In the genomic region with DNA sequence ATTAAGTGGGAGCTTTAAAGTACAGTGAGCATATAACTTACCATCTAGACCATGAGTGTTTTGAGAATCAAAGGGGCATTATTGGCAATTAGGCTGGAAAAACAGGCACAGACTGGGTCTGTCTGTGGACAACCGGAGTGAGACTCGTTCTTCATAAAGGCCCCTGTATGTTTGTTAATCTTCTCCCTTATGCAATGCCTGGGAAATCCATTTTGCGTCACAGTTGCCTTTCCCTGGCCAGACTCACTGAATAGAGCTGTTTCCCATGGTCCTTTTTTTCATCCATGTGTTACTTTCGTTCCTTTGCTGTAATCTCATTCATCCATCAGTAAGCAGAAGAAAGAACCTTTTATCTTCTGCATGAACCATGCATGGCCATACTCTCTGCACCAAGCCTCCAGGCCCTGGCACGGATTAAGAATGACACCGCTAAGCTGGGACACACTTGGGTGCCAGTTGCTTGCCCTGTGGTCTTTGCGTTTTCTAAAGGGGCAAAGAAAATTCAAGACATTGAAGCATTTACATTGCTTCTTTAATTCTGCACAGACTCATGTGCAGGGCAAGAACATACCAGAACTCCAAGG, we compare ENCODE assay signal across 21 mouse cellular contexts.
A peak's percentile ranks its signal among the peaks of the same experiment; 100 is the strongest.
DNase-seq lines count a peak whose midpoint lies in the region; ATAC-seq and TF ChIP-seq lines count a peak whose summit lies in the region.
"Had no signal": no experiment of that assay in that cellular context is flagged by ENCODE, and none has a peak within 500 bp of the region (broad histone marks: within the 10 kb centered on the region; RNA-seq: fewer than 3 reads in every experiment).

No protein-coding gene starts in this region.

- 60% methylated on average over 7 of the region's 7 CpGs for WGBS in forebrain, embryonic 11.5 days
- WGBS in forebrain, embryonic 10.5 days: 65% methylated on average over 7 of the region's 7 CpGs
- WGBS in midbrain, embryonic 15.5 days: 40% methylated on average over 7 of the region's 7 CpGs
- 74% methylated on average over 7 of the region's 7 CpGs for WGBS in midbrain, embryonic 10.5 days
- WGBS in forebrain, postnatal 0 days: 28% methylated on average over 7 of the region's 7 CpGs
- 48% methylated on average over 7 of the region's 7 CpGs for WGBS in limb, embryonic 15.5 days
- WGBS in heart, adult 2 months: 81% methylated on average over 7 of the region's 7 CpGs
- WGBS in kidney, adult 2 months: 73% methylated on average over 7 of the region's 7 CpGs

- intact Hi-C loops in heart, adult 2 months (cut with DNase I): no loop called here

- no peak for TF ChIP-seq CTCF in forebrain, postnatal 0 days (IDR thresholded peaks at IDR 0.05; ENCODE audit: low read depth)
- no peak for TF ChIP-seq CTCF in heart, adult 2 months (IDR thresholded peaks at IDR 0.05)
- no peak for TF ChIP-seq CTCF in kidney, adult 2 months (conservative IDR thresholded peaks at IDR 0.05; ENCODE audit: insufficient read depth, insufficient read length, low read depth, low read length)

- H3K79me2 ChIP-seq in heart, adult 2 months (replicated peaks; ENCODE audit: control insufficient read depth, insufficient read depth, low read length): no peaks in the 10 kb centered on the region

- no peak overlapping the region for H3K4me2 ChIP-seq in forebrain, embryonic 11.5 days (ENCODE audit: low read depth, low read length, severe bottlenecking)
- no peak overlapping the region for H3K4me2 ChIP-seq in midbrain, embryonic 15.5 days
- no peak overlapping the region for H3K4me2 ChIP-seq in forebrain, postnatal 0 days (ENCODE audit: low read depth)
- H3K4me2 ChIP-seq in limb, embryonic 15.5 days: no peak overlapping the region
- H3K4me2 ChIP-seq: hindbrain, embryonic 15.5 days; liver, embryonic 13.5 days; lung, embryonic 14.5 days had no signal

- no peaks in the 10 kb centered on the region for H3K9me3 ChIP-seq in forebrain, embryonic 11.5 days (ENCODE audit: control insufficient read depth, low read length)
- no peaks in the 10 kb centered on the region for H3K9me3 ChIP-seq in forebrain, embryonic 10.5 days
- H3K9me3 ChIP-seq in midbrain, embryonic 15.5 days: no peaks in the 10 kb centered on the region
- no peaks in the 10 kb centered on the region for H3K9me3 ChIP-seq in midbrain, embryonic 10.5 days (replicated peaks)
- H3K9me3 ChIP-seq in forebrain, postnatal 0 days (ENCODE audit: low read length): no peaks in the 10 kb centered on the region
- H3K9me3 ChIP-seq in limb, embryonic 15.5 days: no peaks in the 10 kb centered on the region
- H3K9me3 ChIP-seq: hindbrain, embryonic 15.5 days; liver, embryonic 13.5 days had no signal

- no peak overlapping the region for H3K4me3 ChIP-seq in forebrain, embryonic 11.5 days (ENCODE audit: low read depth, low read length)
- no peak overlapping the region for H3K4me3 ChIP-seq in forebrain, embryonic 10.5 days
- H3K4me3 ChIP-seq in midbrain, embryonic 15.5 days: no peak overlapping the region
- H3K4me3 ChIP-seq in midbrain, embryonic 10.5 days: no peak overlapping the region
- no peak overlapping the region for H3K4me3 ChIP-seq in forebrain, postnatal 0 days (ENCODE audit: low read depth, low read length)
- no peak overlapping the region for H3K4me3 ChIP-seq in limb, embryonic 15.5 days
- H3K4me3 ChIP-seq in heart, adult 2 months: no peak overlapping the region
- no peak overlapping the region for H3K4me3 ChIP-seq in kidney, adult 2 months (ENCODE audit: insufficient read depth, low read depth, low read length)
- H3K4me3 ChIP-seq: hindbrain, embryonic 15.5 days; liver, embryonic 13.5 days; myocyte had no signal

- peak; percentile 61; the same call in 1 of the 2 replicates for ATAC-seq in forebrain, embryonic 11.5 days (replicated peaks; ENCODE audit: low FRiP score)
- peak; percentile 66; the same call in 1 of the 2 replicates for ATAC-seq in midbrain, embryonic 15.5 days (replicated peaks)
- peak; percentile 34 for ATAC-seq in forebrain, postnatal 0 days
- no peak for ATAC-seq in limb, embryonic 15.5 days (ENCODE audit: insufficient number of reproducible peaks, low FRiP score, low TSS enrichment, low read depth)
- ATAC-seq: CD4-positive, CD25-positive, alpha-beta regulatory T cell, adult 4 months; Patski had no signal

- no peak overlapping the region for H3K27ac ChIP-seq in forebrain, embryonic 11.5 days (ENCODE audit: low read depth, low read length)
- no peak overlapping the region for H3K27ac ChIP-seq in forebrain, embryonic 10.5 days
- no peak overlapping the region for H3K27ac ChIP-seq in midbrain, embryonic 15.5 days
- H3K27ac ChIP-seq in midbrain, embryonic 10.5 days (replicated peaks): no peak overlapping the region
- no peak overlapping the region for H3K27ac ChIP-seq in forebrain, postnatal 0 days (ENCODE audit: low read depth, low read length)
- peak overlapping the region; percentile 47 for H3K27ac ChIP-seq in limb, embryonic 15.5 days
- no peak overlapping the region for H3K27ac ChIP-seq in heart, adult 2 months
- H3K27ac ChIP-seq in kidney, adult 2 months (ENCODE audit: insufficient read depth, low read depth, low read length): no peak overlapping the region
- H3K27ac ChIP-seq: hindbrain, embryonic 15.5 days; liver, embryonic 13.5 days had no signal

- no peak overlapping the region for H3K9ac ChIP-seq in forebrain, embryonic 11.5 days (ENCODE audit: low read length)
- H3K9ac ChIP-seq in midbrain, embryonic 15.5 days: no peak overlapping the region
- H3K9ac ChIP-seq in forebrain, postnatal 0 days: no peak overlapping the region
- no peak overlapping the region for H3K9ac ChIP-seq in limb, embryonic 15.5 days
- no peak overlapping the region for H3K9ac ChIP-seq in heart, adult 2 months (ENCODE audit: low read depth, low read length)
- H3K9ac ChIP-seq: hindbrain, embryonic 15.5 days; liver, embryonic 13.5 days; lung, embryonic 14.5 days had no signal

- no peak for TF ChIP-seq POLR2A in heart, adult 2 months (IDR thresholded peaks at IDR 0.05; ENCODE audit: insufficient read depth, low read depth, low read length)
- TF ChIP-seq POLR2A in kidney, adult 2 months (IDR thresholded peaks at IDR 0.05; ENCODE audit: low read depth, low read length): no peak

- H3K36me3 ChIP-seq in forebrain, embryonic 11.5 days (ENCODE audit: control insufficient read depth, insufficient read depth, low read length): no peaks in the 10 kb centered on the region
- no peaks in the 10 kb centered on the region for H3K36me3 ChIP-seq in forebrain, embryonic 10.5 days (replicated peaks)
- H3K36me3 ChIP-seq in midbrain, embryonic 15.5 days (replicated peaks): no peaks in the 10 kb centered on the region
- no peaks in the 10 kb centered on the region for H3K36me3 ChIP-seq in midbrain, embryonic 10.5 days
- no peaks in the 10 kb centered on the region for H3K36me3 ChIP-seq in forebrain, postnatal 0 days (ENCODE audit: insufficient read depth)
- H3K36me3 ChIP-seq in limb, embryonic 15.5 days: no peaks in the 10 kb centered on the region
- no peaks in the 10 kb centered on the region for H3K36me3 ChIP-seq in heart, adult 2 months (ENCODE audit: control insufficient read depth, insufficient read depth, low read length)
- no peaks in the 10 kb centered on the region for H3K36me3 ChIP-seq in kidney, adult 2 months (ENCODE audit: control insufficient read depth, insufficient read depth, low read length)
- H3K36me3 ChIP-seq: hindbrain, embryonic 15.5 days; liver, embryonic 13.5 days had no signal

- no peaks in the 10 kb centered on the region for H3K27me3 ChIP-seq in forebrain, embryonic 11.5 days (ENCODE audit: control insufficient read depth, insufficient read depth, low read length)
- H3K27me3 ChIP-seq in forebrain, embryonic 10.5 days (ENCODE audit: poor library complexity, severe bottlenecking): no peaks in the 10 kb centered on the region
- H3K27me3 ChIP-seq in midbrain, embryonic 15.5 days (replicated peaks): no peaks in the 10 kb centered on the region
- no peaks in the 10 kb centered on the region for H3K27me3 ChIP-seq in midbrain, embryonic 10.5 days (ENCODE audit: low read depth, poor library complexity, severe bottlenecking)
- H3K27me3 ChIP-seq in forebrain, postnatal 0 days (ENCODE audit: insufficient read depth, low read length): no peaks in the 10 kb centered on the region
- H3K27me3 ChIP-seq in limb, embryonic 15.5 days: no peaks in the 10 kb centered on the region
- H3K27me3 ChIP-seq in heart, adult 2 months (ENCODE audit: control insufficient read depth, insufficient read depth, low read length): no peaks in the 10 kb centered on the region
- no peaks in the 10 kb centered on the region for H3K27me3 ChIP-seq in kidney, adult 2 months (replicated peaks; ENCODE audit: control insufficient read depth, insufficient read depth, low read length)
- H3K27me3 ChIP-seq: hindbrain, embryonic 15.5 days; liver, embryonic 13.5 days; Patski had no signal

- no peaks in the 10 kb centered on the region for H3K4me1 ChIP-seq in forebrain, embryonic 11.5 days (replicated peaks; ENCODE audit: control insufficient read depth, insufficient read depth, low read length)
- peaks cover 8% of the 10 kb centered on the region for H3K4me1 ChIP-seq in forebrain, embryonic 10.5 days
- no peaks in the 10 kb centered on the region for H3K4me1 ChIP-seq in midbrain, embryonic 15.5 days
- 0 out of 2 replicates have a peak, but pooled peaks cover 3% of the 10 kb centered on the region for H3K4me1 ChIP-seq in midbrain, embryonic 10.5 days
- no peaks in the 10 kb centered on the region for H3K4me1 ChIP-seq in forebrain, postnatal 0 days (ENCODE audit: insufficient read depth)
- peaks cover 11% of the 10 kb centered on the region; the same call in 1 of the 2 replicates for H3K4me1 ChIP-seq in limb, embryonic 15.5 days
- H3K4me1 ChIP-seq in heart, adult 2 months (ENCODE audit: control insufficient read depth, insufficient read depth, low read length): no peaks in the 10 kb centered on the region
- H3K4me1 ChIP-seq in kidney, adult 2 months (ENCODE audit: control insufficient read depth, insufficient read depth, low read length): no peaks in the 10 kb centered on the region
- H3K4me1 ChIP-seq: liver, embryonic 13.5 days had no signal

- no peak for TF ChIP-seq EP300 in heart, adult 2 months (IDR thresholded peaks at IDR 0.05; ENCODE audit: insufficient read depth, low read depth, low read length)

- DNase-seq in forebrain, embryonic 11.5 days (ENCODE audit: low spot score): no peak
- no peak for DNase-seq in forebrain, embryonic 10.5 days (ENCODE audit: extremely low spot score, low spot score)
- no peak for DNase-seq in midbrain, embryonic 10.5 days (ENCODE audit: low spot score)
- DNase-seq in forebrain, postnatal 0 days: no peak
- no peak for DNase-seq in heart, adult 2 months
- DNase-seq in kidney, adult 2 months: no peak
- DNase-seq: adrenal gland, adult 8-10 months; cerebellum, postnatal 10 days; gastrocnemius, postnatal 10 days; heart, adult 11 months; heart, postnatal 4 days; liver, embryonic 13.5 days; lung, embryonic 14.5 days; lung, postnatal 36 days; right cerebral cortex, postnatal 25 days had no signal
